Mouse (Mus musculus): ENCODE results near the gene Dmkn. TPM values are rescaled to one million over a fixed set of nuclear protein-coding genes. Genes with fewer than 3 reads are reported as not detected.
A peak's percentile ranks its signal among the peaks of the same experiment; 100 is the strongest.
"Not testable (repeated sequence)": the region's sequence is repeated elsewhere in the genome, so short reads cannot be mapped to it uniquely, and the experiment has no call there.

Dmkn gene
- total RNA-seq, 2 experiments from 2014 or later = 4.0 to 5.0 TPM

DNA sequence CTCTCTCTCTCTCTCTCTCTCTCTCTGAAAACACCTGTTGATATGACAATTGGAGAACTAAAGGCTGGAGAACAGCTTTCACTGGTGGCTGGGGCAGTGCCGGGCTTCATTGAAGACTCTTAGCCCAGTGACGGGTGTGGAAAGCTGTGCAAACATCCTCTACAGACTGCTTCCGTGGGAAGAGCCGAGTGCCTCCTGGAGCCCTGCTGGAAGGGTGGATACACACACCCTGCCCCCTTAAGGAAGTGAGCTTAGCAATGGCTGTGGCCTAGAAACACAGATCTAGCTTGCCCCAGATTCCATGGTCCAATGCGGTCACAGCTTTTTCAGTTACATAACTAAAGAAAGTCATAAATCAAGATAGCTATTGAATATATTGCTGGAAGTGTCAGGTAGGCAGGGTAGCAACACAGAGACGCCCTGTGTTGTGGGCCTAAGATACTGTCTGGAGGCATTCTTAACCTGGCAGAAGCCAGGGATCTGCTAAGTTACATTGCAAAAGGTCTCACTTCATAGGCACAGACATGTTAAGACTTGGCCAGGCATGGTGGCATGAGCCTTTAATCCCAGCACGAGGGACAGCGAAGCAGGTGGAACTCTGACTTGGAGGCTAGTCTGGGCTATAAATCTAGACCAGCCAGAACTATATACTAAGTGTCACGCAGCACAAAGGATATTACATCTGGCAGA is 40.6 kb downstream of the Dmkn start:
- intact Hi-C loops (cut with DNase I) = no loop called here
- DNase-seq (ENCODE audit: low spot score in 2 of 2) = peak in 1 of 2 experiments; percentile 49

GRCm38 (mm10) chr7:30805924-30806323 is 42.4 kb downstream of the Dmkn start:
- no peak for DNase-seq (ENCODE audit: low spot score in 2 of 2)
- intact Hi-C loops (cut with DNase I) = loop anchor here (5.0 kb wide), 1 partner anchor 51 kb away; the partner anchor contains the start of gene Ffar3

DNA sequence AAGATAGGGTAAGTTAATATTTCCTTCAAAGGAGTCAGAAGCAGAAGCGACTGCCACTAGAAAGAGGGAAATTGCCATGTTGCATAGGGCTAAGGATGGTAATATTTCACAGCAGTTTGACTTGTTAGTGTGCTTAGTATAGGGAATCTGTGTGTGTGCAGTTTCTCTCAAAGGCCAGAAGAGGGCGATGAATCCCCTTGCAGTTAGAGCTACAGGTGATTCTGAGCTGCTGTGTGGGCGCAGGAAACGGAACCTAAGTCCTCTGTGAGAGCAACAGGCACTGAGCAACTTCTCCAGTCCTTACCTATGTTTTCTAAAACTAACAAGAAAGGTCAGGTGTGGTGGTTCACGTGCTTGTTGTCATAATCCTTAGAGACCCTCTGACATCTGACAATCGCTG is 46.8 kb downstream of the Dmkn start:
- DNase-seq (ENCODE audit: low spot score in 2 of 2) = no peak
- intact Hi-C loops (cut with DNase I) = no loop called here

GRCm38 (mm10) chr7:30811757-30812290 is 48.3 kb downstream of the Dmkn start:
- DNase-seq (ENCODE audit: low spot score in 2 of 2) = no peak
- intact Hi-C loops (cut with DNase I) = no loop called here

DNA sequence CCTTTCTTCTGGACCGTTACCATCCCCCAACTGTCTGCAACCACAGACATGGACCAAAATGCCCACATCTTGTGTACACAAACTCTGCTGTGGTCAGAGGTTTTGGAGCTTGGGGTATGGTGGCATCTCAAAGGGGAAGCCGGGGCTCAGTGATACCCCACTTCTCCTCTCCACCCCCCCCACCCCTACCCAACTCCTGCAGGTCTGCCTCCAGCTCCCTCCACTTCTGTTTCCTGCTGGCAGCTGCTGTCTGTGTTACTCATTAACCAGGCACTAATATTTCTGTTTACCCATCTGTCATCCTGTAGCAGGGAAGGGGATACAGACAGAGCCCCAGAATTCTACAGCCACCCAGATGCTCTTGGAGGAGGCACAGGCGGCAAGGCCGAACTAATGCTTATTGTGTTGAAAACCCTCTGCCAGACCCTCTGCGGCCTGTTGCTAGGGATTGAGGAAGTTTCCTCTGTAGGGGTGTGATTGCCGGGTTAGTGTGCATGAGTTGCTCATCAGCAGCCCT is 48.8 kb downstream of the Dmkn start:
- intact Hi-C loops (cut with DNase I) = no loop called here
- peak in 1 of 2 experiments; percentile 5 for DNase-seq (ENCODE audit: low spot score in 2 of 2)

DNA sequence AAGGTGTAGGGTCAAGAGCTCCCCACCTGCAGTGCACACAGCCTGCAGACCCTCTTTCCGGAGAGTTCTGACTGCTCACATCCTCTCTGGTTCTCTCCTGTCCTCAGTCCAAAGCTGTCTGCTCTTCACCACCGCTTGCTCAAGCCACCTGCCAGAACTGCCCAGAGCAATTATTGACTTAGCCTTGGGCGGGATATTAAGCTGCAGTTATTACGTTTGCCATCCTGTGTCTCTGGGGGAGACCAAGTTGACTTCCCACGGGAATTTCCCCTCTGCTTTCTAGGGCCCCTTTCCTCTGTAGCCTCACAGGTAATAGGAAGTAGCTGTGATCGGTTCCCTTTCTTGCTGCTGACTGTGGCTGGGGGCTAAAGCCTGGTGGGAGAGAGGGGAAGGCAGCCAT is 56.6 kb downstream of the Dmkn start:
- intact Hi-C loops (cut with DNase I) = no loop called here
- no peak for DNase-seq (ENCODE audit: low spot score in 2 of 2)

GRCm38 (mm10) chr7:30820854-30821445 is 57.4 kb downstream of the Dmkn start:
- DNase-seq (ENCODE audit: low spot score in 2 of 2) = no peak
- intact Hi-C loops (cut with DNase I) = no loop called here

GRCm38 (mm10) chr7:30821532-30821931 is 58.0 kb downstream of the Dmkn start:
- DNase-seq (ENCODE audit: low spot score in 2 of 2) = no peak
- intact Hi-C loops (cut with DNase I) = no loop called here

DNA sequence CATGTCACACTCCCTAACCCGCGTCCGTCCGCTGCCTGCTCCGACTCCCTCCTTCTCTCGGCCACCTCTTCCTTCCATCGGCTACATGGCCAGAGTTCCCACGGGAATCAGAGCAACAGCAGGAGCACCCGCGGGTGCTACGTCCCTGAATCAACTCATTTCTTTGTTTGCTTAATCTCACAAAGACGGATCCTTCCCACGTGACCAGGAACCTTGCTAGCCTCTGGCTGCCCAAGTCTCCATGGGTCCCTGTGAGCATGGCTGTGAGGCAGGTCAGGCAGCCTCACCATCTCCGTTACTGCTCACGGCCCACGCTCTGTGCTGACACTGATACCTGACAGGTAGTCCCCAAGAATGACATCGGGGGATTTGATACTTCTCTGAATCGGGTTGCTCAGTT is 60.1 kb downstream of the Dmkn start, which contains the start of gene Ffar2:
Gene Ffar2, minus strand, starts transcription at position 101 of the 400 bp plus-strand sequence.
- intact Hi-C loops (cut with DNase I) = no loop called here
- no peak for DNase-seq (ENCODE audit: low spot score in 2 of 2)

DNA sequence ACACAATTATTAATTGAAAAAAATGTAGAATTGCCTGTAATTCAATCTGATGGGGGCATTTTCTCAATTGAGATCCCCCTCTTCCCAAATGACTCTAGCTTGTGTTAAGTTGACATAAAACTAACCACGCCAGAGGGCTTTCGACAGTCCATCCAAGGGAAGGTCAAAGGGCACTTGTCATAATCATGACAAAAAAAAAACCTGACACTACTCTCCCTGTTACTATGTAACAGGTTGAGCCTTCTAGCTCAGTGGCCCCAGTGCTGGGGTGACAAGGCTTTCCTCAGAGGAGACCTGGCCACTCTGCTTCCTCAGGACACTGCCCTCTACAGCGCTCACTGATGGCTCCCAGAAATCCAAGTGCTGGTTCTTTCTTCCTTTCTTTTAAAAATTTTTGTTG is 60.8 kb downstream of the Dmkn start:
- intact Hi-C loops (cut with DNase I) = no loop called here
- no peak for DNase-seq (ENCODE audit: low spot score in 2 of 2)

- no peak for DNase-seq (ENCODE audit: low spot score in 2 of 2)
- intact Hi-C loops (cut with DNase I) = no loop called here
Observed at GRCm38 (mm10) chr7:30826660-30827059, 63.1 kb downstream of the Dmkn start.

DNA sequence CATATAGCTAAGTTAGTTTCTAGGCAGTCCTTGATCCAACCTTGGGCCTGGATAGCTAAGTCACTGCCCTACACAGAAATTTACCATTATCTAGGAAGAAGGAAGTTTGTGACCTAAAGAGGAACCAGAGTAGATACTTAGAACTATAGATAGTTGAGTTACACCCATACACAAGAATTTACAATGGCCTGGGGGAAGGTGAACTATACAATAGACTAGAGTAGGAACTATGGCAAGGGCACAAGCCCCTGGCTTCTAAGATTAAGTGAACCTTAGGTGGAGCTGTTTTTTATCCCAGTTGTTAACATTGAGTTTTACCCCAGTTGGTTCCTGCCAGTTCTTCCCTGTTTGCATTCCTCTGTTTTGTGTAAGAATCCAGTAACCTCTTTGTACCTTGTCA is 65.3 kb downstream of the Dmkn start:
- intact Hi-C loops (cut with DNase I); DNase-seq (ENCODE audit: low spot score in 2 of 2): not testable (repeated sequence)

DNA sequence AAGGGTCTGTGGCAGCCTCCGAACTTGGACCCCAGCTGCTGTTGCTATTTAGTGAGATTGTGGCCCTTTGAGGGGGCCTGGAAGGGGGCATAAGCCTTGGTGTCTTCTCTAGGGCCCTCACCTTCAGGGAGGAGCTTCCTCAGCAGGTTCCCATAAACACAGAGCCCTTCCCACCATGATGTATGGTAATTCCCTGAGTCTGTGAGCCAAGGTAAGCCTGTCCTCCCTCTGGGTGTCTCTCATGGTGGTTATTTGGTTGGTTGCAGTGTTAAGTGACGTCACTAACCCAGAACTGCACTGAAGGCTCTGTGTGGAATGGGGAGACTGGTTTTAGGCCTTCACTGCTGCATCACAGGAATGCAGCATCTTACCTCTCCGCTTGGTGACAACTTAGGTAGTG is 65.9 kb downstream of the Dmkn start:
- intact Hi-C loops (cut with DNase I) = no loop called here
- DNase-seq (ENCODE audit: low spot score in 2 of 2) = no peak

Other genes with a start within 250 kb of the Dmkn start
- gene Arhgap33, start 228.7 kb upstream of the Dmkn start, total RNA-seq (2021) = 100 to 1,000 TPM; 190 to 213 TPM
- 1 to 10 TPM; 5.1 to 6.4 TPM for gene Hspb6, start 211.6 kb upstream of the Dmkn start, total RNA-seq (2021)
- gene Proser3, start 211.5 kb upstream of the Dmkn start, total RNA-seq (2021) = 1 to 10 TPM; 5.2 to 5.5 TPM
- 10 to 100 TPM; 45.5 to 47.8 TPM for gene Lin37, start 203.9 kb upstream of the Dmkn start, total RNA-seq (2021)
- gene U2af1l4, start 200.5 kb upstream of the Dmkn start, total RNA-seq (2021) = 10 to 100 TPM; 57.2 to 69.2 TPM
- 1 to 10 TPM; 5.7 TPM for gene Gm49396, start 200.4 kb upstream of the Dmkn start, total RNA-seq (2021)
- gene Psenen, start 200.1 kb upstream of the Dmkn start, total RNA-seq (2021) = 10 to 100 TPM; 82.7 to 90.1 TPM
- gene Igflr1, start 198.3 kb upstream of the Dmkn start, total RNA-seq (2021) = 1 to 10 TPM; 2.8 to 3.5 TPM
- 10 to 100 TPM; 46.4 to 50.4 TPM for gene Kmt2b, start 175.0 kb upstream of the Dmkn start, total RNA-seq (2021)
- not detected for gene Zbtb32, start 164.8 kb upstream of the Dmkn start, total RNA-seq (2021)
- gene Upk1a, start 150.9 kb upstream of the Dmkn start, total RNA-seq (2021) = under 1 TPM; 0.23 to 0.50 TPM
- 100 to 1,000 TPM; 721 to 744 TPM for gene Cox6b1, start 137.6 kb upstream of the Dmkn start, total RNA-seq (2021)
- not detected for gene Etv2, start 127.9 kb upstream of the Dmkn start, total RNA-seq (2021)
- 10 to 100 TPM; 66.8 to 70.8 TPM for gene Rbm42, start 113.4 kb upstream of the Dmkn start, total RNA-seq (2021)
- 1 to 10 TPM; 3.5 to 6.4 TPM for gene Haus5, start 98.8 kb upstream of the Dmkn start, total RNA-seq (2021)
- not detected for gene Pmis2, start 92.2 kb upstream of the Dmkn start, total RNA-seq (2021)
- not detected for gene 2200002J24Rik, start 64.8 kb upstream of the Dmkn start, total RNA-seq (2021)
- 1 to 10 TPM in 1 of 2 experiments, under 1 TPM in 1; 0.60 to 1.2 TPM for gene Atp4a, start 51.5 kb upstream of the Dmkn start, total RNA-seq (2021)
- 100 to 1,000 TPM; 119 to 130 TPM for gene Tmem147, start 34.2 kb upstream of the Dmkn start, total RNA-seq (2021)
- not detected for gene Gapdhs, start 20.1 kb upstream of the Dmkn start, total RNA-seq (2021)
- 1 to 10 TPM; 5.7 to 7.0 TPM for gene Sbsn, start 12.3 kb upstream of the Dmkn start, total RNA-seq (2021)
- not detected for gene Krtdap, start 24.1 kb downstream of the Dmkn start, total RNA-seq (2021)
- gene Ffar2, start 60.0 kb downstream of the Dmkn start, total RNA-seq (2021) = not detected
- not detected for gene Ffar3, start 92.4 kb downstream of the Dmkn start, total RNA-seq (2021)
- not detected for gene Ffar1, start 97.8 kb downstream of the Dmkn start, total RNA-seq (2021)
- not detected for gene Cd22, start 116.6 kb downstream of the Dmkn start, total RNA-seq (2021)
- 100 to 1,000 TPM; 152 to 176 TPM for gene Mag, start 151.1 kb downstream of the Dmkn start, total RNA-seq (2021)
- gene Hamp2, start 160.9 kb downstream of the Dmkn start, total RNA-seq (2021) = not detected
- gene Hamp, start 180.3 kb downstream of the Dmkn start, total RNA-seq (2021) = not detected
- gene Usf2, start 193.0 kb downstream of the Dmkn start, total RNA-seq (2021) = 100 to 1,000 TPM; 139 to 144 TPM
- 1 to 10 TPM; 8.8 to 9.9 TPM for gene Lsr, start 209.7 kb downstream of the Dmkn start, total RNA-seq (2021)
- gene Fam187b, start 210.0 kb downstream of the Dmkn start, total RNA-seq (2021) = not detected